Mouse (Mus musculus): ENCODE measurements around the gene Ugt8a. TPM values are rescaled to one million over a fixed set of nuclear protein-coding genes. Genes with fewer than 3 reads are reported as not detected.

Gene Ugt8a
- 66.2 TPM for polyA plus RNA-seq (2015; fragmentation: Illumina TruSeq; extraction: RNeasy Lipid Tissue Mini Kit (QIAGEN cat#74804); ENCODE audit: low read depth, low replicate concordance)

GRCm38 (mm10) chr3:125938092-125938755, at the start of gene Ugt8a:
TSS of gene Ugt8a (minus strand) at chr3:125938619.

